Mouse (Mus musculus) hindbrain, embryonic 14.5 days (tissue): ENCODE measurements around the gene Dab1. TPM values are rescaled to one million over a fixed set of nuclear protein-coding genes. Genes with fewer than 3 reads are reported as not detected.

ENCODE experiments used
- ATAC-seq: fragments of 200-750 bp; cut with Nextera tagmentation; 2 replicates; pipeline ENCODE4 v1.8.0; 2017; ENCODE audit warnings: moderate number of reproducible peaks, mild to moderate bottlenecking, moderate TSS enrichment, moderate library complexity; ENCODE audit not compliant: low FRiP score
- DNase-seq: peaks from one replicate; pipeline ENCODE4 v3.0.0-alpha.2; 2015; ENCODE audit warnings: low spot score
- H3K27ac ChIP-seq: fragments of 300-500 bp; sonication (generic); 2 replicates; pipeline ENCODE4 v1.5.1; 2014; ENCODE audit warnings: mild to moderate bottlenecking, moderate library complexity
- H3K27me3 ChIP-seq: fragments of 300-500 bp; sonication (generic); 2 replicates; pipeline ENCODE4 v1.6.1; 2014; ENCODE audit warnings: mild to moderate bottlenecking, low read length, mixed read lengths; ENCODE audit not compliant: control insufficient read depth, insufficient read depth
- H3K36me3 ChIP-seq: fragments of 300-500 bp; sonication (generic); replicated peaks from 2 replicates; pipeline ENCODE4 v1.6.1; 2014; ENCODE audit not compliant: control insufficient read depth, insufficient read depth
- H3K4me1 ChIP-seq: fragments of 300-500 bp; sonication (generic); replicated peaks from 2 replicates; pipeline ENCODE4 v1.6.1; 2014; ENCODE audit warnings: antibody characterized with exemption, low read length, mixed read lengths; ENCODE audit not compliant: control insufficient read depth, insufficient read depth
- H3K4me2 ChIP-seq: fragments of 300-500 bp; sonication (generic); replicated peaks from 2 replicates; pipeline ENCODE4 v1.6.1; 2014; ENCODE audit warnings: mild to moderate bottlenecking, moderate library complexity
- H3K4me3 ChIP-seq: fragments of 300-500 bp; sonication (generic); replicated peaks from 2 replicates; pipeline ENCODE4 v1.5.1; 2014; ENCODE audit warnings: mild to moderate bottlenecking, low read length
- H3K9ac ChIP-seq: fragments of 300-500 bp; sonication (generic); 2 replicates; pipeline ENCODE4 v1.6.1; 2014
- H3K9me3 ChIP-seq: fragments of 300-500 bp; sonication (generic); 2 replicates; pipeline ENCODE4 v1.6.1; 2016; ENCODE audit warnings: low read length; ENCODE audit not compliant: control insufficient read depth
- WGBS: fragments of 180-500 bp; shearing (Covaris S2); extraction: QIAGEN DNeasy Blood & Tissue Kit; methylation state at CpG from one replicate; pipeline ENCODE4 v1.1.7; 2014; 5-methylcytosine and 5-hydroxymethylcytosine counted together
- polyA plus RNA-seq: library from polyadenylated mRNA; unstranded; fragments of >200 nt; fragmentation: Nextera tagmentation; extraction: Ambion mirVana; gene quantifications from 2 replicates; pipeline ENCODE4 v1.2.1, GENCODE M21; 2014

Gene Dab1
- polyA plus RNA-seq, 1 experiment from 2014 or later: 62.9 TPM

GRCm38 (mm10) chr4:104025117-104025694, 406.0 kb downstream of the Dab1 start:
- Histone ChIP-seq H3K4me2 (no peak overlapping the region), H3K4me3 (no peak overlapping the region), H3K9ac (no peak overlapping the region), H3K9me3 (no peaks in the 10 kb centered on the region), H3K4me1 (no peaks in the 10 kb centered on the region), H3K27ac (no peak overlapping the region), H3K27me3 (no peaks in the 10 kb centered on the region), H3K36me3 (no peaks in the 10 kb centered on the region)
- DNase-seq (no peak), ATAC-seq (no peak)
- 89% methylated on average over 2 of the region's 2 CpGs for WGBS

GRCm38 (mm10) chr4:104026834-104027233, 407.7 kb downstream of the Dab1 start:
- H3K4me3 ChIP-seq: no peak overlapping the region
- no peaks in the 10 kb centered on the region for H3K9me3 ChIP-seq
- no peak overlapping the region for H3K9ac ChIP-seq
- WGBS: 15% methylated on average over 2 of the region's 2 CpGs
- ATAC-seq: no peak
- no peaks in the 10 kb centered on the region for H3K27me3 ChIP-seq
- H3K27ac ChIP-seq: no peak overlapping the region
- H3K4me1 ChIP-seq: no peaks in the 10 kb centered on the region
- no peak for DNase-seq
- no peak overlapping the region for H3K4me2 ChIP-seq
- H3K36me3 ChIP-seq: no peaks in the 10 kb centered on the region

DNA sequence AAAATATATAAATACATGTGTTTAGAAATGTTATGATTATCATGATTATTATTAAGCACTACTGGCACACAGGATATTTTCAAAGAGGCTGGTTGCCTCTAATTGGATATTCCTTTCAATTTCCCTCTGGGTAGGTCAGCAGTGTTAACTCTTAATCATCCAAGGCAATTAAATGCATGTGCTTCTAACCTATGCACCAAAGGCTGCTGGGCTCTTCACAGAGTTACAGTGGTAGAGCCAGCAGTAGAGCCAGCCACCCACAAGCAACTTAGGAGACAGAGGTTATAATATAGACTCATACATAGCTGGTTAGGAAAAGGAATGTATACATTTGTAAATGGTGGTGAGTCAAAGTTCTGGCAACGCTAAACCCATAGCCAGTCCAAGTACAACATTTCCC, 408.1 kb downstream of the Dab1 start:
- no peaks in the 10 kb centered on the region for H3K27me3 ChIP-seq
- ATAC-seq (no peak), DNase-seq (no peak)
- H3K9me3 ChIP-seq: no peaks in the 10 kb centered on the region
- H3K36me3 ChIP-seq: no peaks in the 10 kb centered on the region
- H3K9ac ChIP-seq: no peak overlapping the region
- 94% methylated on average over 1 of the region's 1 CpGs for WGBS
- no peak overlapping the region for H3K4me3 ChIP-seq
- H3K4me2 ChIP-seq: no peak overlapping the region
- no peak overlapping the region for H3K27ac ChIP-seq
- H3K4me1 ChIP-seq: no peaks in the 10 kb centered on the region

GRCm38 (mm10) chr4:104036091-104036490, 416.9 kb downstream of the Dab1 start:
- no peak for ATAC-seq
- Histone ChIP-seq H3K36me3 (no peaks in the 10 kb centered on the region), H3K4me2 (no peak overlapping the region), H3K4me3 (no peak overlapping the region), H3K27ac (no peak overlapping the region), H3K27me3 (no peaks in the 10 kb centered on the region), H3K9ac (no peak overlapping the region), H3K9me3 (no peaks in the 10 kb centered on the region), H3K4me1 (no peaks in the 10 kb centered on the region)
- no peak for DNase-seq

DNA sequence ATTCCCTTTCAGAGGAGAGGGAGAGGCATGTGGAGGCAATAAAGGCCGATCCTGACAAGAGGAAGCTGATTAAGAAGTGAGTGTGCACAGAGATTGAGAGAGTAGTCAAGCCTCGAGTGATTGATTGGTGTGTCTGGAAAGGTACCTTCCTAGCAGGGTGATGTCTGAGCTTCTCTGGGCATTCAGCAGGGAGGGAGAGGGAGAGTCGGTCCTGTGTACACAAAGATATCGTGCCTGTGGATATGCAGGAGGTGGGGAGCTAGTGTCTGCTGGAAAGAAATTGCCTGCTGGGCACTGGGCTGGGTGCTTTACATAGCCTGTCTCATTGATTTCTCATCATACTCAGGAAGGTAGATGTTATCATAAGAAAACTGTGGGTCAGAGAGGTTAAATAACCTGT, 420.4 kb downstream of the Dab1 start:
- no peak overlapping the region for H3K4me2 ChIP-seq
- DNase-seq: no peak
- no peaks in the 10 kb centered on the region for H3K9me3 ChIP-seq
- H3K4me1 ChIP-seq: peaks cover 4% of the 10 kb centered on the region; the same call in 1 of the 2 replicates
- 47% methylated on average over 4 of the region's 4 CpGs for WGBS
- H3K9ac ChIP-seq: no peak overlapping the region
- no peaks in the 10 kb centered on the region for H3K27me3 ChIP-seq
- H3K27ac ChIP-seq: no peak overlapping the region
- no peaks in the 10 kb centered on the region for H3K36me3 ChIP-seq
- ATAC-seq: no peak
- H3K4me3 ChIP-seq: no peak overlapping the region

GRCm38 (mm10) chr4:104043441-104043840, 424.3 kb downstream of the Dab1 start:
- DNase-seq (no peak), ATAC-seq (no peak)
- Histone ChIP-seq H3K27ac (no peak overlapping the region), H3K9me3 (no peaks in the 10 kb centered on the region), H3K4me3 (no peak overlapping the region), H3K4me1 (peaks cover 4% of the 10 kb centered on the region; the same call in 1 of the 2 replicates), H3K36me3 (no peaks in the 10 kb centered on the region), H3K9ac (no peak overlapping the region), H3K4me2 (no peak overlapping the region), H3K27me3 (no peaks in the 10 kb centered on the region)
- 73% methylated on average over 2 of the region's 2 CpGs for WGBS

DNA sequence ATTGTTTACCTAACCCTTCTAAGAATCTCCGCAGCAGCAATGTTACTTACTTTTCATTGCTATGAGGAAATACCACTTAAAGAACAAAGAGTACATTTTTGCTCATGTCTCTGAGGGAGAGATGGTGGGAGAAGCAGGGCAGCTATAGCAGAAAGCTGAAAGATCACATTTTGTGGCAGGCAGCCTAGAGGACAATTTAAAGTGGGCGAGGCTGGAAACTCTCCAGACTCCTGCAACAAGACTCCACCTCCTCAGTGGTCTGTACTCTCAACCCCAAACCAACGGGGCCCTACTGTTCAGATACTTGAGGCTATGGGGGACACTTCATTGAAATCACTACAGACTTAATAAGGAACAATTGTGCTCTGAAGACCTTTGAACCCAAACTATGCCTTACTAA, 425.5 kb downstream of the Dab1 start:
- Histone ChIP-seq H3K27me3 (no peaks in the 10 kb centered on the region), H3K4me3 (no peak overlapping the region), H3K9me3 (no peaks in the 10 kb centered on the region), H3K4me2 (no peak overlapping the region), H3K4me1 (peaks cover 4% of the 10 kb centered on the region; the same call in 1 of the 2 replicates), H3K27ac (no peak overlapping the region), H3K9ac (no peak overlapping the region), H3K36me3 (no peaks in the 10 kb centered on the region)
- DNase-seq (no peak), ATAC-seq (no peak)
- WGBS: 65% methylated on average over 3 of the region's 3 CpGs

DNA sequence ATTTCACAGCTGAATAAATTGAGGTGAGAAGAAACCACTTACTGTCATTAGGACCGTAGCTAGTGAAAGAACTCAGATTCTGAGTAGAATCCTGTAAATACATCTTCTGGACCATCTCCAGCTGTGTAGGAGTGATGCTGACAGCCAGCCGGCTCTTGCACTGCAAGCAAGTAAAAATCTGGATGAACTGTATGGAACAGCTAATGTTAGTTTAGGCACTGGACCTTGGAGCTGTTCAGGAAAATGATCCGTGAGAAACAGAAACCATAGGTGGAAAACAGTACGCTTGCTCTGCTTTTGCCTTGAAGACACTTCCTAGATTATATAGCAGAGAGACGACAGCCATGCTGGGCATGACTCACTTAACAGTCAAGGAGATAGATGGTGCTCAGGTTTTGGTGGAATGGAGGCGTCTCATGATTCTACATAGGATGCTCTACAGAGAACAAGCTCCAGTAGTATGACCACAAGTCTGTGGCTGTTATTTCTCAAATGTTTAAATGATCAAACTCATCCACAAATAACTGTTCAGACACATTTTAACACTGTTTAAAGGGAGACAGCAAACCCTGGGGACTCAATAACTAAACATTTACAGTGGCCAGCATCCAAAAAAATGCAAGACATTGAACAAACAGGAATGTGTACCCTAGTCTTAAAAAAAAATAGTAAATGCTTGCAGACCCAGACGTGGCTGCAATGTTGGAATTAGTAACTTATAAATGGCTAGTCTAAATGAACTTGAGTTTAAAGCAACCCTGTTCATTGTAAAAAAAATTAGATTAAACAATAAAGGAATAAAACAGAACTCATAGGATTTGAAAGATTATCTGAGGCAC, 429.0 kb downstream of the Dab1 start:
- H3K4me2 ChIP-seq: no peak overlapping the region
- 75% methylated on average over 7 of the region's 7 CpGs for WGBS
- no peak for DNase-seq
- H3K4me3 ChIP-seq: no peak overlapping the region
- H3K9ac ChIP-seq: no peak overlapping the region
- no peaks in the 10 kb centered on the region for H3K36me3 ChIP-seq
- H3K4me1 ChIP-seq: peaks cover 4% of the 10 kb centered on the region; the same call in 1 of the 2 replicates
- no peak for ATAC-seq
- H3K9me3 ChIP-seq: no peaks in the 10 kb centered on the region
- no peaks in the 10 kb centered on the region for H3K27me3 ChIP-seq
- H3K27ac ChIP-seq: no peak overlapping the region

GRCm38 (mm10) chr4:104057116-104057515, 438.0 kb downstream of the Dab1 start:
- Histone ChIP-seq H3K4me2 (no peak overlapping the region), H3K9ac (no peak overlapping the region), H3K9me3 (no peaks in the 10 kb centered on the region), H3K36me3 (no peaks in the 10 kb centered on the region), H3K27me3 (no peaks in the 10 kb centered on the region), H3K27ac (no peak overlapping the region), H3K4me1 (no peaks in the 10 kb centered on the region), H3K4me3 (no peak overlapping the region)
- ATAC-seq (no peak), DNase-seq (no peak)
